Mouse (Mus musculus) liver, postnatal 0 days (tissue): ENCODE data around the gene Bmpr2. TPM values are rescaled to one million over a fixed set of nuclear protein-coding genes. Genes with fewer than 3 reads are reported as not detected.

Experiments
- ATAC-seq: fragments of 200-750 bp; cut with Nextera tagmentation; 2 replicates; pipeline ENCODE4 v1.8.0; 2017; ENCODE audit warnings: mild to moderate bottlenecking, moderate library complexity
- DNase-seq: peaks from one replicate; pipeline ENCODE4 v3.0.0-alpha.2; 2016
- H3K27ac ChIP-seq: fragments of 300-500 bp; sonication (generic); 2 replicates; pipeline ENCODE4 v1.5.1; 2014; ENCODE audit warnings: antibody characterized with exemption, moderate library complexity, mild to moderate bottlenecking, low read depth
- H3K27me3 ChIP-seq: fragments of 300-500 bp; sonication (generic); 2 replicates; pipeline ENCODE4 v1.6.1; 2014; ENCODE audit warnings: low read length, control low read depth, mixed read lengths; ENCODE audit not compliant: insufficient read depth
- H3K36me3 ChIP-seq: fragments of 300-500 bp; sonication (generic); replicated peaks from 2 replicates; pipeline ENCODE4 v1.6.1; 2014; ENCODE audit warnings: mild to moderate bottlenecking, control low read depth, low read length, moderate library complexity, mixed read lengths; ENCODE audit not compliant: insufficient read depth
- H3K4me1 ChIP-seq: fragments of 300-500 bp; sonication (generic); 2 replicates; pipeline ENCODE4 v1.6.1; 2014; ENCODE audit warnings: antibody characterized with exemption, mild to moderate bottlenecking, control low read depth; ENCODE audit not compliant: insufficient read depth
- H3K4me2 ChIP-seq: fragments of 300-500 bp; sonication (generic); 2 replicates; pipeline ENCODE4 v1.6.1; 2014; ENCODE audit warnings: low read depth, mild to moderate bottlenecking, low read length, moderate library complexity, mixed read lengths
- H3K4me3 ChIP-seq: fragments of 300-500 bp; sonication (generic); 2 replicates; pipeline ENCODE4 v1.5.1; 2014; ENCODE audit warnings: low read depth, low read length
- H3K9ac ChIP-seq: fragments of 300-500 bp; sonication (generic); replicated peaks from 2 replicates; pipeline ENCODE4 v1.6.1; 2014; ENCODE audit warnings: mild to moderate bottlenecking, moderate library complexity
- H3K9me3 ChIP-seq: fragments of 300-500 bp; sonication (generic); 2 replicates; pipeline ENCODE4 v1.6.1; 2016; ENCODE audit warnings: mild to moderate bottlenecking, control low read depth, low read length, mixed read lengths
- CTCF ChIP-seq: sonication (generic); IDR thresholded peaks from 2 replicates; pipeline ENCODE4 v1.5.1; 2016; ENCODE audit warnings: antibody characterized with exemption, low read depth
- EP300 ChIP-seq: IDR thresholded peaks from 2 replicates; pipeline ENCODE4 v1.6.1; 2016; ENCODE audit warnings: antibody characterized with exemption, low read depth, mild to moderate bottlenecking
- WGBS: fragments of 180-500 bp; shearing (Covaris S2); extraction: QIAGEN DNeasy Blood & Tissue Kit; methylation state at CpG from one replicate; pipeline ENCODE4 v1.1.7; 2014; ENCODE audit not compliant: insufficient replicate concordance; 5-methylcytosine and 5-hydroxymethylcytosine counted together
- polyA plus RNA-seq: library from polyadenylated mRNA; unstranded; fragments of >200 nt; fragmentation: Nextera tagmentation; extraction: Ambion mirVana; gene quantifications from 2 replicates; pipeline ENCODE4 v1.2.1, GENCODE M21; 2015

Bmpr2 gene
- polyA plus RNA-seq, 1 experiment from 2014 or later = 1.8 TPM

DNA sequence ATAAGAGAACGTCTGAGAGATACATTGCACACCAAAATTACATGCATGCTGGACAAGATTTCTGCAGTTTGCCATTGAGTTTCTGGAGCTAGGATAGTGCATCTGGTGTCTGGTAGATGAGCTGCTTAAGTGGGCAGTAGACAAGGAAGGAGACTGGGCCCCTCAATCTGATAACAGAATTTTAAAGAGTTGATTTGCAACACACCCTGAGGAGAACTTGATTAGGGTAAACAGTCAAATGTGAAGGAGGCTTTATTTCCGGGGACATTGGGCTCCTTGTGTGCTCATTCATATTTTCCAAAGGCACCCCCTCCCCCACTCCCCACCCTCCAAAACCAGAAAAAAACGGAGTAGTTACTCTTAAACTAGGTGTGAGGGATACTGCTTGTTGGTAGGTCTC is 151.6 kb downstream of the Bmpr2 start:
- Histone ChIP-seq H3K9ac (no peak overlapping the region), H3K4me2 (peak overlapping the region; percentile 99), H3K27me3 (no peaks in the 10 kb centered on the region), H3K36me3 (no peaks in the 10 kb centered on the region), H3K27ac (no peak overlapping the region), H3K9me3 (no peaks in the 10 kb centered on the region), H3K4me3 (peak overlapping the region; percentile 84), H3K4me1 (peaks cover 5% of the 10 kb centered on the region; the same call in 1 of the 2 replicates)
- TF ChIP-seq EP300 (no peak), CTCF (no peak)
- 36% methylated on average over 3 of the region's 3 CpGs for WGBS
- DNase-seq (no peak), ATAC-seq (no peak)

DNA sequence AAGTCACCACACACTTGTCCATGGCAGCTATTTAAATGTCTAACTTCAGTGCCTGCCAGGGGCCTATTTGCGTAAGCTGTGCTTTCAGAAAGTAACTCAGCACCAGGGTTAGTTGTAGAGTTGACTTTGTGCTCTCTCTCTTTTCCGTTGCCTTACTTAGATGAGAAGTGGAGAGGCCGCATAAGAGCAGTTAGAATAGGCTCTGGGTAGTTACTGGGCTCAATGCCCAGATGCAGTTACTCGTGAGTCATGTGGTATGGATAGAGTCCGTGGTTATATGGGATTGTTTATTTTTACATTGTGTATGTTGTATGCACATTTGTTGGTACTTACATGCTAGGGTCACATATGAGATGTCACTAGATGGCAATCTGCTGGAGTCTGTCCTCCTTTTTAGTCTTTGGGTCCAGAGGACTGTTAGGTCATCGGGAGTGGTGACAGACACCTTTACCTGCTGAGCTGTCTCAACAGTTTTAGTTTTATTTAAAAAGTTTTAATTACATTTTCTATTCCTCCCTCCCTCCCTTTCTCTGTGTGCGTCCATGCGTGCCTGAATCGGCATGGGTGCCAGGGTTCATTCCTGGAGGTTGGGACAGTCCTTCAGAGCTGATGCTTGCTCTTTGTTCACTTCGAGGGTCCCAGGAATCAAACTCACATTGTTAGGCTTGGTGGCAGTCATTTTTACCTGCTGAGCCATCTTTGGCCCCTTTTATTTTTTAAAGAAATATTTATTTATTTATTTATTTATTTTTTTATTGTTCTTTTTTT is 152.8 kb downstream of the Bmpr2 start:
- Histone ChIP-seq H3K4me2 (no peak overlapping the region; the same call in 1 of the 2 replicates), H3K4me1 (peaks cover 5% of the 10 kb centered on the region; the same call in 1 of the 2 replicates), H3K9me3 (no peaks in the 10 kb centered on the region), H3K4me3 (no peak overlapping the region), H3K27ac (no peak overlapping the region), H3K36me3 (no peaks in the 10 kb centered on the region), H3K27me3 (no peaks in the 10 kb centered on the region), H3K9ac (no peak overlapping the region)
- no peak for TF ChIP-seq CTCF
- no peak for TF ChIP-seq EP300
- WGBS = 74% methylated on average over 10 of the region's 10 CpGs
- no peak for DNase-seq
- ATAC-seq = no peak

DNA sequence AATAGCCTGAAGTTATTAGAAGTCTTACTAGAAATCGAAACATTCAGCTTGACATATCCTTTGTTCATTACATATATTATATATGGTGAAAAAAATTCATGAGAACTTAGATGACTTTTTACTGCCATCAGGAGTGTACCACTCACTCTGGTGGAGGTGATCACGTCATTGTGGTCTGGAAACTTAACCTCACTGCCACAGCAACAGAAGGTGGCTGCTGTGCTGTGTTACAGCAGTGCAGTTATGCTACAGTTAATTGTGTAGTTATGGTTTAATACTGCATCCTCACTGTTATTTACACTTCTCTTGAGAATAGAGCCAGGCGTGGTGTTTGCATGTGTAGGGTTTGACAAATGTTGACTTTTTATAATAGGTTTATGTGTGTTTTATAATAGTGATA is 154.2 kb downstream of the Bmpr2 start:
- peaks cover 5% of the 10 kb centered on the region; the same call in 1 of the 2 replicates for H3K4me1 ChIP-seq
- H3K27ac ChIP-seq = no peak overlapping the region
- no peak overlapping the region for H3K9ac ChIP-seq
- no peak for TF ChIP-seq CTCF
- TF ChIP-seq EP300 = no peak
- H3K4me2 ChIP-seq = no peak overlapping the region
- ATAC-seq (no peak), DNase-seq (no peak)
- H3K9me3 ChIP-seq = no peaks in the 10 kb centered on the region
- WGBS = 60% methylated on average over 3 of the region's 3 CpGs
- H3K4me3 ChIP-seq = no peak overlapping the region
- H3K36me3 ChIP-seq = no peaks in the 10 kb centered on the region
- no peaks in the 10 kb centered on the region for H3K27me3 ChIP-seq

DNA sequence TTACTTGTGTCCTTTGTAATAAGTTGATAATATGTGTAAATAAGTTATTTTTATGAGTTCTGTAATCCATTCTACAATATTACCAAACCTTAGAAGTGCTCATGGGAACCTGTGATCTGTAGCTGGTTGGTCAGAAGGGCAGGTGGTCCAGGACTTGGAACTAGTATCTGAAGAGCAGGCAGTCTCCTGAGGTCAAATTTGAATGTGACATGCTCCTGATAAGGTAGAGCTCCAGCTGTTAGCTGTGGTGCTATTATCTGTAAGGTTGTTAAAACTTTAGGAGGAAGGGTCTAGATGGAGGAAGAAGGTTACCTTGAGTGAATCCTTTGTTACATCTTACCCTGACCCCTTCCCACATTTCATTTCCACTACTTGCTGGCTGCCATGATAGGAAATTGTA is 154.9 kb downstream of the Bmpr2 start:
- no peak overlapping the region for H3K4me2 ChIP-seq
- H3K27me3 ChIP-seq = no peaks in the 10 kb centered on the region
- no peak for ATAC-seq
- no peak overlapping the region for H3K27ac ChIP-seq
- H3K4me1 ChIP-seq = peaks cover 5% of the 10 kb centered on the region; the same call in 1 of the 2 replicates
- no peak overlapping the region for H3K4me3 ChIP-seq
- no peak overlapping the region for H3K9ac ChIP-seq
- H3K36me3 ChIP-seq = no peaks in the 10 kb centered on the region
- no peak for TF ChIP-seq EP300
- no peak for TF ChIP-seq CTCF
- no peak for DNase-seq
- no peaks in the 10 kb centered on the region for H3K9me3 ChIP-seq

DNA sequence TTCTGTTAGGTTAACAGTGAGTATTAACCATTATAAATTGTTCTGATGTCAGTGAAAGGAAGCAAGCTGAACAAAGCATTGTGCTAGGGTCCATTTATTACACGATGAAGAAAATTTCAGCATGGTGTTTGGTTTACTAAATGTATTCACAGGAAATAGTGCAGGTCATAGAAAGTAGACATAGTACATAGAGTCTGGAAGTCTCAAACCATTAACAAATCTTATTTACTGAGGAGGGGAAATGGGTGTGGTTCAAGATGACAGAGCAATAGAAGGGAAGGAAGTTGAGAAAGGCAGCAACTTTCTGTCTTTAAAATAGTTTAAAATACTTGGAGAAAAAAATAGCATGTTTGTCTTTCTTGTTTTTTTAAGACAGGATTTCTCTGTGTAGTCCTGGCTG is 160.0 kb downstream of the Bmpr2 start:
- no peak for ATAC-seq
- WGBS = 33% methylated on average over 1 of the region's 1 CpGs
- no peak for TF ChIP-seq CTCF
- TF ChIP-seq EP300 = peak; percentile 14; the same call in 1 of the 2 replicates
- no peak overlapping the region for H3K9ac ChIP-seq
- no peaks in the 10 kb centered on the region for H3K36me3 ChIP-seq
- H3K4me2 ChIP-seq = 0 out of 2 replicates have a peak overlapping the region, but pooled peaks have one; percentile 11
- 0 out of 2 replicates have a peak overlapping the region, but pooled peaks have one; percentile 22 for H3K27ac ChIP-seq
- no peaks in the 10 kb centered on the region for H3K27me3 ChIP-seq
- no peaks in the 10 kb centered on the region for H3K9me3 ChIP-seq
- DNase-seq = no peak
- no peaks in the 10 kb centered on the region for H3K4me1 ChIP-seq
- no peak overlapping the region for H3K4me3 ChIP-seq

DNA sequence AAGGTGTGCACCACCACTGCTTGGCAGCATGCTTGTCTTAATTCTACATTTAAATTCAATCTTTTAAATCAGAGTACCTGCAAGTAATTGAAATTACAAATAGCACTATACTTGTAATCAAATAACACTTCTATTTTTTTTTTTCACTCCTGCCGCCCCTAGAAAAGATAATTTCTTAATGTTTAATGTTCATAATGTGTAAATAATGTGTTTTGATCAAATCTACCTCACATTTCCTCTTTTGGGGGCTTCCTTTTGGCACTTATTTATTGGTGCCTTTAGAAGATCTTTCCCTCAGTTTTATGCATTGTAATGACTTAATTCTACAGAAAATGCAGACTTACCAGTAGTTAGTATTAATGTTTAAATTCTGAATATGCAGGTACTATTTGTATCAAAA is 160.5 kb downstream of the Bmpr2 start:
- Histone ChIP-seq H3K9ac (no peak overlapping the region), H3K4me2 (0 out of 2 replicates have a peak overlapping the region, but pooled peaks have one; percentile 11), H3K27ac (no peak overlapping the region), H3K9me3 (no peaks in the 10 kb centered on the region), H3K4me1 (no peaks in the 10 kb centered on the region), H3K27me3 (no peaks in the 10 kb centered on the region), H3K4me3 (no peak overlapping the region), H3K36me3 (no peaks in the 10 kb centered on the region)
- 83% methylated on average over 1 of the region's 1 CpGs for whole genome bisulfite sequencing
- ATAC-seq (no peak), DNase-seq (no peak)
- TF ChIP-seq CTCF = no peak
- TF ChIP-seq EP300 = no peak
